Mouse (Mus musculus) neural tube, embryonic 11.5 days (tissue): ENCODE data around the gene Clmp. TPM values are rescaled to one million over a fixed set of nuclear protein-coding genes. Genes with fewer than 3 reads are reported as not detected.

Experiments
- ATAC-seq: fragments of 200-750 bp; cut with Nextera tagmentation; 2 replicates; pipeline ENCODE4 v1.8.0; 2017; ENCODE audit warnings: moderate number of reproducible peaks, mild to moderate bottlenecking, moderate TSS enrichment, moderate library complexity; ENCODE audit not compliant: insufficient read depth, low FRiP score, low TSS enrichment
- DNase-seq: peaks from one replicate; pipeline ENCODE4 v3.0.0-alpha.2; 2015; ENCODE audit warnings: low spot score
- H3K27ac ChIP-seq: fragments of 300-500 bp; sonication (generic); 2 replicates; pipeline ENCODE4 v1.5.1; 2014; ENCODE audit warnings: low read depth, mild to moderate bottlenecking, low read length
- H3K27me3 ChIP-seq: fragments of 300-500 bp; sonication (generic); 2 replicates; pipeline ENCODE4 v1.6.1; 2014; ENCODE audit warnings: mild to moderate bottlenecking, low read length, mixed read lengths; ENCODE audit not compliant: control insufficient read depth, insufficient read depth
- H3K36me3 ChIP-seq: fragments of 300-500 bp; sonication (generic); 2 replicates; pipeline ENCODE4 v1.6.1; 2014; ENCODE audit warnings: mild to moderate bottlenecking, low read length, moderate library complexity, mixed read lengths; ENCODE audit not compliant: control insufficient read depth, insufficient read depth
- H3K4me1 ChIP-seq: fragments of 300-500 bp; sonication (generic); 2 replicates; pipeline ENCODE4 v1.6.1; 2014; ENCODE audit warnings: low read length, mixed read lengths; ENCODE audit not compliant: control insufficient read depth, insufficient read depth
- H3K4me2 ChIP-seq: fragments of 300-500 bp; sonication (generic); 2 replicates; pipeline ENCODE4 v1.6.1; 2014; ENCODE audit warnings: low read depth, mild to moderate bottlenecking, moderate library complexity
- H3K4me3 ChIP-seq: fragments of 300-500 bp; sonication (generic); 2 replicates; pipeline ENCODE4 v1.5.1; 2014; ENCODE audit warnings: low read depth, low read length
- H3K9ac ChIP-seq: fragments of 300-500 bp; sonication (generic); 2 replicates; pipeline ENCODE4 v1.6.1; 2014; ENCODE audit warnings: mild to moderate bottlenecking, low read length
- H3K9me3 ChIP-seq: fragments of 300-500 bp; sonication (generic); 2 replicates; pipeline ENCODE4 v1.6.1; 2016; ENCODE audit warnings: low read length; ENCODE audit not compliant: control insufficient read depth
- WGBS: fragments of 180-500 bp; shearing (Covaris S2); extraction: QIAGEN DNeasy Blood & Tissue Kit; methylation state at CpG from one replicate; pipeline ENCODE4 v1.1.7; 2014; 5-methylcytosine and 5-hydroxymethylcytosine counted together
- polyA plus RNA-seq: library from polyadenylated mRNA; unstranded; fragments of >200 nt; fragmentation: Nextera tagmentation; extraction: Ambion mirVana; gene quantifications from 2 replicates; pipeline ENCODE4 v1.2.1, GENCODE M21; 2014

Gene Clmp
- polyA plus RNA-seq, 1 experiment from 2014 or later: 46.9 TPM

DNA sequence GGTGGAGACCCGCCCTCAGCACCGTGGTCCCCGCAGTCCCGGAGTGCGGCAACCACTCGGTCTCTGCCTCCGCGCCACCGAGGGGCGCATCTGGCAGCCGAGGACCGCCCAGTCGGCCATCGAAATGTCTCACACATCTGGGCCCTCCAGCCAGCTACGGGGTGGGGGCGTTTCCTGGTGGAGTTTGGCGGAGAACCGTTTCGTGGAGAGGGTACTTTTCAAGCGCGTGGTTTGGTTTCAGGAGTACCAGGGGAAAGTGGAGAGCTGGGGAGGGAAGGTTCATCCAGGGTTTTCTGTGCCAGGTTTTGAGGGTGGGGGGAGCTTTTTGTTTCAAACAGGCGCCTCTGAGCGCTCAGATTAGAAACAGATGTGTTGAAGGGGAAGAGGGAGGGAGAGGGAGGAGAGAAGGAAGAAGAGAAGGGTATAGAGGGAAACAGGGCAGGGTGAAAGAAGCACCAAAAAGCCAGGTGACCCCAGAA is 698 bp downstream of the Clmp start:
- H3K27me3 ChIP-seq: peaks cover 5% of the 10 kb centered on the region; the same call in 1 of the 2 replicates
- H3K4me1 ChIP-seq: no peaks in the 10 kb centered on the region
- no peaks in the 10 kb centered on the region for H3K36me3 ChIP-seq
- H3K4me3 ChIP-seq: peak overlapping the region; percentile 56
- peak overlapping the region; percentile 72 for H3K4me2 ChIP-seq
- no peaks in the 10 kb centered on the region for H3K9me3 ChIP-seq
- peak overlapping the region; percentile 86 for H3K27ac ChIP-seq
- DNase-seq: peak; percentile 71
- WGBS: under 1% methylated on average over 23 of the region's 23 CpGs
- peak overlapping the region; percentile 83 for H3K9ac ChIP-seq
- peak; percentile 73 for ATAC-seq

GRCm38 (mm10) chr9:40687053-40687452 is 1.3 kb downstream of the Clmp start:
- Histone ChIP-seq H3K9ac (peak overlapping the region; percentile 83), H3K27me3 (peaks cover 5% of the 10 kb centered on the region; the same call in 1 of the 2 replicates), H3K9me3 (no peaks in the 10 kb centered on the region), H3K4me2 (peak overlapping the region; percentile 72), H3K4me3 (peak overlapping the region; percentile 56), H3K4me1 (no peaks in the 10 kb centered on the region), H3K27ac (peak overlapping the region; percentile 86), H3K36me3 (no peaks in the 10 kb centered on the region)
- DNase-seq: no peak
- ATAC-seq: no peak
- 37% methylated on average over 5 of the region's 5 CpGs for WGBS

- H3K9ac ChIP-seq: 0 out of 2 replicates have a peak overlapping the region, but pooled peaks have one; percentile 83
- no peak for ATAC-seq
- no peaks in the 10 kb centered on the region for H3K36me3 ChIP-seq
- 60% methylated on average over 3 of the region's 3 CpGs for WGBS
- peaks cover 5% of the 10 kb centered on the region; the same call in 1 of the 2 replicates for H3K27me3 ChIP-seq
- H3K27ac ChIP-seq: no peak overlapping the region
- DNase-seq: no peak
- peak overlapping the region; percentile 56 for H3K4me3 ChIP-seq
- H3K4me2 ChIP-seq: peak overlapping the region; percentile 72
- H3K4me1 ChIP-seq: no peaks in the 10 kb centered on the region
- H3K9me3 ChIP-seq: no peaks in the 10 kb centered on the region
Measured at GRCm38 (mm10) chr9:40687553-40687952, 1.8 kb downstream of the Clmp start.

DNA sequence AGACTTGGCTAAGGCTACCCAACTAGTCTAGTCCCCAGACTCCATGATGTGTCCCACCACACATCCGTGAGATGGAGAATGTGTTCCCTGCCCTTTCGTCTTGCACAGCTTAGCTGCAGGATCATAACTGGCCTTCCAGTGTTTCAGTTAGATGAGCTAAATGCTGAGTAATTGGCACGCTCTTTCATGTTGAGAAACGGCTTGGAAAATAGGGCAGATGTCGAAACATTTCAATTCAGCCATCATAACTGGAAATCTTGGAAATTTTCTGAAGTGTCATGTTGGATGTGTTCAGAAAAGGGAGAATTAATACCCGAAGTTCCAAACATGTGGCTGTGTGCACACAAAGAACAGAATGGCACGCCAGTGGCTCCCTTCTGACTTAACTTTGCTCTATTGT is 4.7 kb downstream of the Clmp start:
- no peaks in the 10 kb centered on the region for H3K36me3 ChIP-seq
- H3K27me3 ChIP-seq: peaks cover 5% of the 10 kb centered on the region; the same call in 1 of the 2 replicates
- ATAC-seq (no peak), DNase-seq (no peak)
- no peak overlapping the region for H3K27ac ChIP-seq
- no peak overlapping the region for H3K9ac ChIP-seq
- peaks cover 12% of the 10 kb centered on the region for H3K4me1 ChIP-seq
- no peak overlapping the region for H3K4me3 ChIP-seq
- no peak overlapping the region for H3K4me2 ChIP-seq
- 91% methylated on average over 7 of the region's 7 CpGs for WGBS
- H3K9me3 ChIP-seq: no peaks in the 10 kb centered on the region

DNA sequence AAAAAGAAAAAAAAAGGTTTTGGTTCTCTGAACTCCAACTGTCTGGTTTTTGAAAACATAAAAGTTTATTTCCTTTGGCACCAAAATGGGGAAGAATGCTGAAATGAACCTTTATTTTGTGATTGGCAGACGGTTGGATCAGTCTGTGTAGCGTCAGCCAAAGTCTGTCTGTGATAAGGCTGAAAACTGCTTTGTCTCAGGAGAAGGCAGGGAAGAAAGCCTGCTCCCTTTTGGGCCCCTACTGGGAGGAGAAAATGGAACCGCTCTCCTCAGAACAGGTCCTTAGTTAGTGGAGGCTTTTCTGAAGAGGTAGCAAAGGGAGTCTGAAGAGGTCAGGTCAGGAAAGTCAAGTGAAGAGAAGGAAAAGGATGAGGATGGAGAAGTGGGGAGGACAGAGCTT is 7.3 kb downstream of the Clmp start:
- DNase-seq: no peak
- no peak for ATAC-seq
- Histone ChIP-seq H3K9ac (no peak overlapping the region), H3K4me3 (no peak overlapping the region), H3K36me3 (no peaks in the 10 kb centered on the region; the same call in 1 of the 2 replicates), H3K4me2 (no peak overlapping the region), H3K27me3 (no peaks in the 10 kb centered on the region), H3K27ac (0 out of 2 replicates have a peak overlapping the region, but pooled peaks have one; percentile 46), H3K9me3 (no peaks in the 10 kb centered on the region), H3K4me1 (peaks cover 12% of the 10 kb centered on the region)
- 65% methylated on average over 3 of the region's 3 CpGs for WGBS

- Histone ChIP-seq H3K9ac (no peak overlapping the region), H3K4me3 (no peak overlapping the region), H3K27ac (0 out of 2 replicates have a peak overlapping the region, but pooled peaks have one; percentile 9), H3K4me1 (peaks cover 12% of the 10 kb centered on the region), H3K9me3 (no peaks in the 10 kb centered on the region), H3K36me3 (no peaks in the 10 kb centered on the region; the same call in 1 of the 2 replicates), H3K4me2 (no peak overlapping the region), H3K27me3 (no peaks in the 10 kb centered on the region)
- 70% methylated on average over 5 of the region's 5 CpGs for WGBS
- DNase-seq (no peak), ATAC-seq (no peak)
Measured at GRCm38 (mm10) chr9:40693768-40694167, 8.0 kb downstream of the Clmp start.

DNA sequence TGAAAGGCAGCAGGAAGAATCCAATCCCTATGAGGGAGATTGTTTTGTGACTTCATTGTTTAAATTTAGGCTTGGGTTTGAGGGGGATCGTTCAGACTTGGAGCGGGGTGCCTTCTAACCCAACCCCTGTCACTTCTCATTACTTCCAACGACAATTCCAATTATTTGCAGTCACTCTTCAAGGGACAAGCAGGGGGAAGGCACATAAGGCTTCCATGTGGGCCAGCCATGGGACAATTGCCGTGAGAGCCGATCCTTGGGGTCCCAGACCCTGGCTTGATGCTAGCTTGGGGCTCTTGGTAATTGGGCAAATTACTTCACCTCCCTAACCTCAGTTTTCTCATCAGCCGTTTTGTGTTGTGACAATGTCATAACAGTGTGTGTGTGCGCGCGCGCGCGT is 8.5 kb downstream of the Clmp start:
- no peak overlapping the region for H3K9ac ChIP-seq
- ATAC-seq: no peak
- H3K9me3 ChIP-seq: no peaks in the 10 kb centered on the region
- H3K4me1 ChIP-seq: peaks cover 12% of the 10 kb centered on the region
- H3K27ac ChIP-seq: 0 out of 2 replicates have a peak overlapping the region, but pooled peaks have one; percentile 9
- no peak overlapping the region for H3K4me2 ChIP-seq
- no peaks in the 10 kb centered on the region; the same call in 1 of the 2 replicates for H3K36me3 ChIP-seq
- DNase-seq: no peak
- H3K27me3 ChIP-seq: no peaks in the 10 kb centered on the region
- WGBS: 81% methylated on average over 12 of the region's 12 CpGs
- no peak overlapping the region for H3K4me3 ChIP-seq

DNA sequence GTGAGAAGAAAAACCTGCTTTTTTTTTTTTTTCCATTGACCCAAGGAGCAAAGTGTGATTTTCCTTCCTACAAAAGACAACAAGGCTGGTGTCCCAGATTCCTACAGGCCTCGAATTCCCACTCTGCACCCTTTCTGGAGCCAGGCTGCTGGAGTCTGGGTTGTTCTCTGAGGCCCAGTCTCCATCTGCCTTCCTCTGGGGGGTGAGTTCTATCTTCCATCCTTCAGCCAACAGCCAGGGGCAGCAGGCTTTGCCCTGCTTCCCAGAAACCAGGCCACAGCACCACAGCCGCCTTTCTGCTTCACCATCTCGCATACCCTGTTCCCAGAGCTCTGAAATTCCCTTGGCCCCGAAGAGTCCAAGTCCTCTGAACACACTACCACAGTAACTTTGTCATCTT is 10.3 kb downstream of the Clmp start:
- Histone ChIP-seq H3K36me3 (no peaks in the 10 kb centered on the region; the same call in 1 of the 2 replicates), H3K27me3 (no peaks in the 10 kb centered on the region), H3K9me3 (no peaks in the 10 kb centered on the region), H3K4me2 (no peak overlapping the region), H3K4me3 (no peak overlapping the region), H3K4me1 (peaks cover 12% of the 10 kb centered on the region), H3K27ac (no peak overlapping the region), H3K9ac (no peak overlapping the region)
- WGBS: 86% methylated on average over 4 of the region's 4 CpGs
- no peak for DNase-seq
- ATAC-seq: no peak

GRCm38 (mm10) chr9:40699194-40699593 is 13.4 kb downstream of the Clmp start:
- Histone ChIP-seq H3K4me1 (0 out of 2 replicates have a peak, but pooled peaks cover 3% of the 10 kb centered on the region), H3K27ac (no peak overlapping the region), H3K36me3 (no peaks in the 10 kb centered on the region; the same call in 1 of the 2 replicates), H3K9ac (no peak overlapping the region), H3K27me3 (no peaks in the 10 kb centered on the region), H3K9me3 (no peaks in the 10 kb centered on the region), H3K4me2 (no peak overlapping the region), H3K4me3 (no peak overlapping the region)
- WGBS: 88% methylated on average over 3 of the region's 3 CpGs
- ATAC-seq (no peak), DNase-seq (no peak)
